Mouse (Mus musculus): Measurements from ENCODE around the gene Prss53.

- TF ChIP-seq POLR2A (IDR thresholded peaks at IDR 0.05; ENCODE audit: borderline replicate concordance, control insufficient read depth, low read depth, low read length) (no peak), CTCF (IDR thresholded peaks at IDR 0.05; ENCODE audit: control insufficient read depth, insufficient read depth, low read length) (no peak)
Measured at GRCm38 (mm10) chr7:127898179-127898956, 7.6 kb upstream of the Prss53 start.
